Mouse (Mus musculus) monocyte, adult 5-6 weeks (primary cell): ENCODE measurements around the gene Mcpt9. TPM values are rescaled to one million over a fixed set of nuclear protein-coding genes. Genes with fewer than 3 reads are reported as not detected.
"Not testable (repeated sequence)": the region's sequence is repeated elsewhere in the genome, so short reads cannot be mapped to it uniquely, and the experiment has no call there.

Experiments used
- ATAC-seq: fragments of 153-309, 156-312 bp; replicated peaks from 2 replicates; pipeline ENCODE4 v1.8.0; 2017; ENCODE audit warnings: mild to moderate bottlenecking; ENCODE audit not compliant: low TSS enrichment, insufficient number of reproducible peaks, severe bottlenecking, poor library complexity, low FRiP score
- total RNA-seq: library from RNA; stranded (forward); fragments of 200-1000, 200-491, 200-594 nt; gene quantifications from 3 replicates; pipeline ENCODE4 v1.2.3, GENCODE M21; 2017

Gene Mcpt9
- total RNA-seq = not detected in 3 replicates

DNA sequence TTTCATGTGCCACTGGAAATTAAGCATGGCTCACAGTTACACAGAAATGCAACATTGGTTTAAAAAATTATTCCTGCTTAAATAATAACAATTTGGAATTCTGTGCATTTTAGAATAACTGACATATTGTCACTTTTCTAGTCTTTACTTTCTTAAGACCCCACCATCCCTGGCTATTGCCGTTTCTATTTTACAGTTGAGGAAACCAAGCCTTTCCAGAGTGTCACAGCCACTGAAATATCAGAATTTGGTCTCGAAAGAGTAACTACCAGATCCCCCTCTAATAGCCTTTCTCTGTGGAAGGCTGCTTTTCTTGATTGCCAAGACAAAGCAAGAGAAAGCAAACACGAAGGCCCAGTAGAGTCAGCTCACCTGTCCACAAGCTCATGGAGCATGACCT is at the start of gene Mcpt9:
Mcpt9 (minus strand) TSS at position 101 of the 400 bp plus-strand sequence.
- not testable (repeated sequence) for ATAC-seq

GRCm38 (mm10) chr14:56062213-56062612 is 31.9 kb upstream of the Mcpt9 start, which contains the start of gene Mcpt4:
TSS of gene Mcpt4 (minus strand) at chr14:56062313.
- ATAC-seq = not testable (repeated sequence)

DNA sequence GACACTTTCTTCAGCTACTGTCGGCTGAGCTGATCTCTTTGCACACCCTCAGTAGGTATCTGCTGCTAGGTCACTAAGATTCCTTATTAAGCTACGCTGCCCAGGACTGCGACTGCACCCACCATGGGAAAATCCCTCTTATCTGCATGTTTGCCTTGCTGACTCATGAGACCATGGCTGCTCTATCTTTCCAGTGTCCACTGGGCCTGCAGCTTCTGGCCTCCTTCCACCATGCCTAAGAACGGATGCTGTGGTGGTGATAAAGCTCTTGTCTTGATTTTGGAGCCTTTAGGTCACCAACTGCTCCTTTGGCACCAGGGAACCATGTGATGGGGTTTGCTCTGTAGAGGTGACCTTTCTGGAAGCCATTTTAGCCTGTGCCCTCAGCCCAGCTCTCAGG is 27.4 kb upstream of the Mcpt9 start:
- ATAC-seq = no peak

DNA sequence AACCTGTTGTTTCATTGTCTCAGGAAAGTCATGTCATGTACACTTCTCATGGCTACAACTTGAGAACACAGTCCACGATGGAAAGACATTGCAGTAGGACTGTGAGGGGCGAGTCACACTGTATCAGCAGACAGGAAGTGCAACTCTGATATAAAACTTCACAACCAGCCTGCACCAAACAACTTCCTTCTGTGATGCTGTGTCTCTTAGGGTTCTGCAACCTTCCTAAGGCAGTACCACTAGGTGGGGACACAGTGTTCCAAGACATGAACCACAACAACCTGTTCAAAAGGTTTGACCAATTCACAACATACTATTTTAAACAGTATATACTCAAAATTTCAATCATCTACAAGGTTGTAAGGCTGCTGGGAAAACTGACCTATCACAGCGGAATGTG is 25.1 kb upstream of the Mcpt9 start:
- ATAC-seq = no peak

DNA sequence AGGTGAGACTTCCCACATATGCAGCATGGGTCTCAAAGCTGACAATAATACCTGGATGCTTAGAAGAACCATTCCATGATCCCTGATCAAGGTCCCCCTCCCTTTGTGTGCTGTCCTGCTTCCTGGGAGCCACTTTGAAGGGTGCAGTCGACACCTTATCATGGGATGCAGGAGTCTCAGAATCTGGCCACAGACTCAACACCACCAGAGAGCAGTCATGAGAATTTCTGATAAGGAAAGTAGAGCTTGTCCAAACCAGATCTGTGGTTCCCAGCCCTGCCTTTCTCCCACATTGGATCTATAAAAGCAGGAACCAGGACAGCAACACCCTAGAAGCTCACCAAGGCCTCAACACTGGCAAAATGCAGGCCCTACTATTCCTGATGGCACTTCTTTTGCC is 11.5 kb upstream of the Mcpt9 start, which contains the start of gene Mcpt2:
Mcpt2 (plus strand) TSS at position 250 of the 400 bp plus-strand sequence.
- ATAC-seq = not testable (repeated sequence)

DNA sequence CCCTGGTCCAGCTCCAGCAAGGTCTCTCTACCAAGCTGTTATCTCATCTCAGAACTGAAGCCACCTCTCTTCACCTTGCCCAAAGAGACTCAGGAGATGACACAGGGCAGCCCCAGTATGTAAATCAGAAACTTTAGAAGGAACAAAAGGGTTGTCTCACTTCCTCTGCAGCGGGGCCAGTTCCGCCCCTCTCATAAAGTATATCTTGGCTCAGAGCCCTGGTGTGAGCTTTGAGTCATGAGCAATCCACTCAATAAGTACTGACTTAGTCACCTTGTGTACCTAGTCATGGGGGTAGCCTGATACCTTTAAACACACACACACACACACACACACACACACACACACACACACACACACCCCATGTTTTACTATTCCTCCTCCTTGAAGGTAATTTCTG is 4.1 kb upstream of the Mcpt9 start:
- no peak for ATAC-seq

GRCm38 (mm10) chr14:56021305-56021704 is 9.0 kb downstream of the Mcpt9 start:
- not testable (repeated sequence) for ATAC-seq

- no peak for ATAC-seq
These were observed 10.8 kb downstream of the Mcpt9 start for GRCm38 (mm10) chr14:56019446-56019845.

DNA sequence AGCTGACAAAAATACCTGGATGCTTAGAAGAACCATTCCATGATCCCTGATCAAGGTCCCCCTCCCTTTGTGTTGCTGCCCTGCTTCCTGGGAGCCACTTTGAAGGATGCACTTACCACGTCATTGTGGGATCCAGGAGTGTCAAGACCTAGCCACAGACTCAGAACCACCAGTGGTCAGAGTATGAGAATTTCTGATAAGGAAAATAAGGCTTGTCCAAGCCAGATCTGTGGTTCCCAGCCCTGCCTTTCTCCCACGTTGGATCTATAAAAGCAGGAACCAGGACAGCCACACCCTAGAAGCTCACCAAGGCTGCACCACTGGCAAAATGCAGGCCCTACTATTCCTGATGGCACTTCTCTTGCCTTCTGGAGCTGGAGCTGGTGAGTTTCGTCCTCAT is 12.6 kb downstream of the Mcpt9 start, which contains the start of gene Mcpt1:
Mcpt1 (plus strand) TSS at position 301 of the 400 bp plus-strand sequence.
- not testable (repeated sequence) for ATAC-seq

DNA sequence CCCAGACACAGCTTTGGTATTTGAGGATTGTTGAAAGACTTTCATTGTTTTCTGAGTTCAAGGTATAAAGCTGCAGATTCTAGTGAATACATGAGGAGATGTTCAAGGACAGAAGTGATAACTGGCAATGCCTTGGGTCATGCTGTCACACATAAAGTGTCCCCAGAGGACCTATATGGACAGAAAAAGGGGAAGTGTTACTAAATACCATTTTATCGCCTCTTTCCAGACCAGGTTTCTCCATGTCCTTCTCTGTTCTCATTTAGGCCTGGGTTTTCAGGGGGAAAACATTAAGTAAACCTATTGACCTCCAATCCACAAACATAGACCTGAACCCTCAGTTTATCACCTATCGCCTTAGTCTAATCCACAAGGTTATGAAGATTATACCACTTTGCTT is 16.4 kb downstream of the Mcpt9 start:
- no peak for ATAC-seq

GRCm38 (mm10) chr14:56013147-56013546 is 17.1 kb downstream of the Mcpt9 start:
- ATAC-seq = no peak

GRCm38 (mm10) chr14:55987464-55987863 is 42.8 kb downstream of the Mcpt9 start:
- ATAC-seq = not testable (repeated sequence)

Other genes starting within 250 kb of the Mcpt9 start
- gene Adcy4, start 246.4 kb downstream of the Mcpt9 start, total RNA-seq = 2.2 to 4.2 TPM (median 2.5 TPM) in 3 replicates
- gene Ripk3, start 241.6 kb downstream of the Mcpt9 start, total RNA-seq = 18.7 to 37.5 TPM (median 30.9 TPM) in 3 replicates
- gene Nfatc4, start 207.4 kb downstream of the Mcpt9 start, total RNA-seq = not detected in 3 replicates
- 0.10 to 0.75 TPM (median 0.49 TPM) in 3 replicates for gene Nynrin, start 176.5 kb downstream of the Mcpt9 start, total RNA-seq
- gene Cbln3, start 146.1 kb downstream of the Mcpt9 start, total RNA-seq = 0.38 TPM in 1 of 3 replicates, not detected in the others
- gene Khnyn, start 145.5 kb downstream of the Mcpt9 start, total RNA-seq = 72.1 to 108 TPM (median 80.9 TPM) in 3 replicates
- gene Sdr39u1, start 130.2 kb downstream of the Mcpt9 start, total RNA-seq = 3.1 to 12.3 TPM (median 6.2 TPM) in 3 replicates
- gene Cma1, start 85.8 kb downstream of the Mcpt9 start, total RNA-seq = 136 to 337 TPM (median 173 TPM) in 3 replicates
- not detected in 3 replicates for gene Cma2, start 79.5 kb downstream of the Mcpt9 start, total RNA-seq
- not detected in 3 replicates for gene Mcpt1, start 12.5 kb downstream of the Mcpt9 start, total RNA-seq
- gene Mcpt2, start 11.5 kb upstream of the Mcpt9 start, total RNA-seq = not detected in 3 replicates
- not detected in 3 replicates for gene Mcpt4, start 31.8 kb upstream of the Mcpt9 start, total RNA-seq
- gene Mcpt8, start 54.8 kb upstream of the Mcpt9 start, total RNA-seq = 8.4 to 33.5 TPM (median 9.9 TPM) in 3 replicates
- 0.43 TPM in 1 of 3 replicates, not detected in the others for gene Ctsg, start 72.1 kb upstream of the Mcpt9 start, total RNA-seq
- gene Gzme, start 90.1 kb upstream of the Mcpt9 start, total RNA-seq = not detected in 3 replicates
- gene Gzmd, start 102.1 kb upstream of the Mcpt9 start, total RNA-seq = not detected in 3 replicates
- not detected in 3 replicates for gene Gzmg, start 129.1 kb upstream of the Mcpt9 start, total RNA-seq
- gene Gzmn, start 144.1 kb upstream of the Mcpt9 start, total RNA-seq = 1.8 TPM in 1 of 3 replicates, not detected in the others
- not detected in 3 replicates for gene Gzmf, start 180.9 kb upstream of the Mcpt9 start, total RNA-seq
- gene Gzmc, start 204.2 kb upstream of the Mcpt9 start, total RNA-seq = 2.5 to 7.6 TPM in 2 of 3 replicates, not detected in the other
- 264 to 599 TPM (median 278 TPM) in 3 replicates for gene Gzmb, start 231.8 kb upstream of the Mcpt9 start, total RNA-seq